Mouse (Mus musculus) cerebellum, adult 9-10 months (tissue): ENCODE measurements around the gene Gm17571.

Experiments
- DNase-seq: peaks from one replicate; pipeline ENCODE4 v3.0.0; 2022

Gene Gm17571

DNA sequence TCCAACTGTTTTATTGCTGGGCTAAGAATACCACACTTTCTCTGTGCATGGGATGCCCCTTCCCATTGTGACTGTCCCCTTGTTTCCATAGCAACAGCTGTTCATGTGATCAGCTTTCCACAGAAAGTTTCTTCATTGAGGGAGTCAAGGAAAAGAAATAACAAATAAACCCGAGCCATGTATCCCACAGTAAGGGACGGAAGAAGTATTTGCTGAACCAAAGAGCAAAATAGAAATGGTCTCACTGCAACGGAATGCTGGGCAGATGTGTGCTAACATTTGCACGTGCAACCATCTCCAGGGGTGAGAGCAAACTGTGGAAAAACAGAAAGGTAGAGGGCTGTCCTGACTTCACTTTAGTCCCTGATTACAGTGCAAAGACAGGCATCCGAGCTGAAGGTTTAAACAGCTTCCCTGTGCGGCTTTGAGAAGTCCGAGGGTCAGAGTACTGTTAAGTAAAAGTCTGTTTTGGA, 8.1 kb upstream of the Gm17571 start:
- no peak for DNase-seq

DNA sequence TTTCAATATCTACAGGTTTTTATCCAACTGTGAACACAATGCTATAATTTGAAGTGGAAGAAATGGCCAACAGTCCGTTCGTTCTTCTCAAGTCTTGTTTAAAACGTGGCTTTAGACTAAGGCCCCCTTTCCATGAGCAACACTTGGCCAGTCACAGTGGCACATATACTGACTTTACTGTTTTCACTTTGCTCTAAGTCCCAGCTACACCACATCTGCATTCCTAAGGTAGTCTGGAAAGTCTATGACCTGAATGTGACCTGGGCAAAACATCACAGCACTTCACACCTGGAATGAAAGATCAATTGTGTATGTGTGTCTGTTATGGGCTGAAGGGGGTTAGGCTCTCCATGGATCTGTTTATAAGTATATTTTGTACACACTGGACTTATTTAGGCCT, 2.2 kb upstream of the Gm17571 start:
- no peak for DNase-seq

GRCm38 (mm10) chr9:13446236-13446635, 317 bp downstream of the Gm17571 start:
- no peak for DNase-seq

GRCm38 (mm10) chr9:13443484-13444211, 2.9 kb downstream of the Gm17571 start:
- no peak for DNase-seq

GRCm38 (mm10) chr9:13442012-13442735, 4.4 kb downstream of the Gm17571 start:
- DNase-seq: no peak

DNA sequence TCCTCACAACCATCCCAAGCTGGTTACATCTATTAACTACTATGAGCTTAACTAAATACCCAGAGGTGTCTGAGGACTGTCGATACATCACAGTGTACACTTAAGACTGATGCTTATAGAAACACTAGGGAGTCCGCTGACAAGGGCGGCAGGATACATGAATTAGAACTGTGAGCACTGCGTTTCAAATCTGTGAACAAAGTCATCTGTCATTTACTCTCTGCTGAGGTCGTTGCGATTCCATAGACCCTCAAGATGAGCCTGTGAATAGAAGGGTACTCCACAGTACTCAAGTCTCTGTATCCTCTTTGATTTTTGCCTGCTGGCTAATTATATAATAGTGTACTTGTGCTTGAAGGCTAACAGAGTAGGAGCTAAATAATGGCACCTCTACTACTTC, 5.6 kb downstream of the Gm17571 start:
- no peak for DNase-seq

DNA sequence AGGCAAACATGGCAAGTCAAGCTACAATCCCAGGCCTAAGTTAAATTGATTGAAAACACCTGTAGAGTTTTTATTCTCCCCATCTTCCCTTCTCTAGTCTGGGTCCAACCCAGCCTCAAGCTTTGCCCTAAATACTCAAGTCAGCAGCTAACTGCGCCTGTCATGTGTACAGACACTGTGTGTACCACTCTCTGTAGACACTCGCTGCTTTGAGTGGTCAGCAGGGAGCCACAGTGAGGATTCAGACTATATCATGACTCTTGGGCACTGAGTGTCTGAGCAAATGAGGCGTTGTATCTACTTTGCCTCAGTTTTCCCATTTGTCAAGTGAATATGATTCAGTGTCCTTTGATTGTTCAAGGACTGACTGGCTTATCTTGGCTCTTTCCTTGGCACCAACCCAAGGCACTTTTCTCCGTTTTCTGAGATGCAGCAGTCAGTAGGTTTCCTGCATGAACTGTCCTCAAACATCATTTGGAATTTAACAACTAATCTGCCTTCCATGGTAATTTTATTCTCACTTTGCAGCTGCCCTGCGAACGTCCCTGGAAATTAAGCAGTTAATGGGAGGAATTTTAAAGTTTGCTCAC, 13.0 kb downstream of the Gm17571 start:
- no peak for DNase-seq

DNA sequence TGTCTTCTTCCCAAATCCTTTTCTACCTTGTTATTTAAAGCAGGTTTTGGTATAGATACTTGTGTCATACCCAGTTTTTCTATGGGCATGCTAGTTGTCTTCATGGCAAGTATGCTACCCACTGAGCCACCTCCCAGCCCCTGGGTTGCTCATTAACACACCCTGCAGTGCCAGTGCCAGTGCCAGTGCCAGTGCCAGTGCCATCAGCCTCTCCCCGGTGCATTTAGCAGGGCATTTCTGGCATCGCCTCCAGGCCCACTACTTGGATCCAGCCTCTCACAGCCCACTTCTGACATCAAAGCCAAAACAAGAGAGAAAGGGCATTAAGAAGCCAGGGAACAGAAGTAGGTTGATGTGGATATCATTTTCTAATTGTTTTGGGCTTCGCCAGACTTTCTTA, 14.9 kb downstream of the Gm17571 start:
- DNase-seq: no peak

- no peak for DNase-seq
Observed at GRCm38 (mm10) chr9:13430744-13431143, 15.8 kb downstream of the Gm17571 start.

DNA sequence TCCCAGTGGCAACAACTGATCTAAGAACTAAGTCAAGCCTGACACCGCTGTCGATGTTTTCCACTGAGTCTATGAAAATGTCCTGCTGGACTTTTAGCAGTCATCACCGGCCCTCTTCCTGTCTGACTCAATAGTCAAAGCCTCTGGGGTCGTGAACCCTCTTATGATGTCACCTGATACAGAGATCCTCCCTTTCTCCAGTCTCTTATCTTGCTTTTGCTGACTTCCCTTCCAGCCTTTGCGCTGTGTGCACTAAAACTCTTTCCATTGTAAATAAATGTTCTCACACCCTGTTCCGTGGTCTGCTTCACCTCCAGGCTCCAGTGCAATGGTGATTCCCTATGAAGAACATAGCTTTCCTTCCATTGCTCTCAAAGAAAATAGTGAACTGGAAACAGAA, 16.3 kb downstream of the Gm17571 start:
- no peak for DNase-seq

- no peak for DNase-seq
Observed at GRCm38 (mm10) chr9:13429477-13430125, 17.0 kb downstream of the Gm17571 start.

- peak; percentile 42 for DNase-seq
Observed at GRCm38 (mm10) chr9:13425031-13425940, 21.3 kb downstream of the Gm17571 start.

- no peak for DNase-seq
Observed at GRCm38 (mm10) chr9:13414230-13414766, 32.3 kb downstream of the Gm17571 start.
